In the genomic region with DNA sequence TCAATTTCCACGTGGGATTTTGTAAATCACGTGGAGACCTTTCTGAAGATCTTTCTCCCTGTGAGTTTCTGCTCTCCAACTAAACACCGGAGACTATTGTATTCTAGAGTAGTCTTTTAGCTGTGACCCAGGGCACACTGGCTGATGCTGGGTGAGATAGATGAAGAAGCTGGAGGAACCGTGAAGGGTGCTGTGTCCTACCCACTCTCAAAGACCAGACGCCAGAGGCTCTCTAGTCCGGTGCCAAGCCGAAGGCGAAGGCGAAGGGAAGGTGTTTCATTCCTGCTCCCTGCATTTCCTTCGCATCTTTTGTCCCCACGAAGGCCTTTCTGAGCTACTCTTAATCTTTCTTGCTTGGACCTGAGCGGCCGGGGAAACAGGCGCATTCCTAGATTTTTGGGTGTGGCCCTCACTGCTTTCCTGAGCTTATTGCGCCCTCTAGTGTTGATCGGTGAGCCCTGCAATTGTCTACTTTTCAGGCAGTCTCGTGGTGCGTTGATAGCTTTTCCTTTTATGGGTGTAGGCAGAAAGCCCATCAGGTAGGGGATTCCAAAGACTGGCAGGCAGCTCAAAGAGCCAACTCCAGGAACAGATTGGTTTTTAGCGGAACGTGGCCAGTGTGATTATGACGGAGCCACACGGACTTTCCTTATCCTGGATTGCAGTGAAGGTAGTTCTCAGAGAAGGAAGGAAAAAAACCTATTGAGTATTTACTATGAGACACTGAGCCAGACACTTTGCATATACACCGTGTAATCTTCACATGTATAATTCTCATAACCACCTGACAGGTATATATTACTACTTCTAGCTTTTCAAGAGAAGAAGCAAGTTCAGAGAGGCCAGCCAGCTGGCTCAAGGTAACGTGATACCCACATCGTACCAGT, we compare ENCODE assay signal across 7 mouse cellular contexts. TPM values are rescaled to one million over a fixed set of nuclear protein-coding genes. Genes with fewer than 3 reads are reported as not detected.
DNase-seq lines count a peak whose midpoint lies in the region; ATAC-seq and TF ChIP-seq lines count a peak whose summit lies in the region.

No protein-coding gene starts in this region.

- peak overlapping the region; percentile 36; the same call in 1 of the 2 replicates for H3K4me2 ChIP-seq in limb, embryonic 11.5 days (ENCODE audit: low read depth, severe bottlenecking)
- peak overlapping the region; percentile 57 for H3K4me2 ChIP-seq in midbrain, embryonic 13.5 days (replicated peaks)

- peak overlapping the region; percentile 39 for H3K9ac ChIP-seq in limb, embryonic 11.5 days (ENCODE audit: low read length)
- peak overlapping the region; percentile 34; the same call in 1 of the 2 replicates for H3K9ac ChIP-seq in midbrain, embryonic 13.5 days (replicated peaks)

- peak; percentile 91; the same call in 1 of the 2 replicates for TF ChIP-seq CTCF in small intestine, adult 2 months (IDR thresholded peaks at IDR 0.05; ENCODE audit: extremely low read depth, insufficient read length, insufficient replicate concordance, low read depth, low read length)

- no peaks in the 10 kb centered on the region for H3K27me3 ChIP-seq in limb, embryonic 11.5 days (ENCODE audit: control insufficient read depth, insufficient read depth, low read length)
- H3K27me3 ChIP-seq in midbrain, embryonic 13.5 days = peaks cover 19% of the 10 kb centered on the region; the same call in 1 of the 2 replicates
- no peaks in the 10 kb centered on the region for H3K27me3 ChIP-seq in small intestine, adult 2 months (ENCODE audit: control insufficient read depth, insufficient read depth, low read length)

- H3K4me1 ChIP-seq in limb, embryonic 11.5 days (ENCODE audit: control insufficient read depth, insufficient read depth, low read length) = peaks cover 11% of the 10 kb centered on the region
- H3K4me1 ChIP-seq in midbrain, embryonic 13.5 days (replicated peaks) = peaks cover 5% of the 10 kb centered on the region; the same call in 1 of the 2 replicates
- no peaks in the 10 kb centered on the region; the same call in 1 of the 2 replicates for H3K4me1 ChIP-seq in small intestine, adult 2 months (ENCODE audit: control insufficient read depth, insufficient read depth, insufficient read length, low read length)

- no peak overlapping the region for H3K27ac ChIP-seq in limb, embryonic 11.5 days (replicated peaks; ENCODE audit: low read depth, low read length)
- no peak overlapping the region for H3K27ac ChIP-seq in midbrain, embryonic 13.5 days
- H3K27ac ChIP-seq in small intestine, adult 2 months (ENCODE audit: insufficient read depth, low read depth, low read length) = no peak overlapping the region

- H3K4me3 ChIP-seq in limb, embryonic 11.5 days (ENCODE audit: low read depth, low read length) = no peak overlapping the region
- peak overlapping the region; percentile 31 for H3K4me3 ChIP-seq in midbrain, embryonic 13.5 days (replicated peaks)
- H3K4me3 ChIP-seq in small intestine, adult 2 months (ENCODE audit: low read depth, low read length) = peak overlapping the region; percentile 30

- 0 out of 2 replicates have a peak, but pooled peaks have one; percentile 40 for ATAC-seq in limb, embryonic 11.5 days (ENCODE audit: insufficient number of reproducible peaks, low FRiP score, low TSS enrichment, low read depth)
- peak; percentile 66 for ATAC-seq in midbrain, embryonic 13.5 days

- no peaks in the 10 kb centered on the region for H3K36me3 ChIP-seq in limb, embryonic 11.5 days (ENCODE audit: control insufficient read depth, insufficient read depth, low read length)
- H3K36me3 ChIP-seq in midbrain, embryonic 13.5 days = no peaks in the 10 kb centered on the region
- no peaks in the 10 kb centered on the region for H3K36me3 ChIP-seq in small intestine, adult 2 months (ENCODE audit: control insufficient read depth, insufficient read depth, low read length)

- 17% methylated on average over 25 of the region's 25 CpGs for WGBS in limb, embryonic 11.5 days
- WGBS in midbrain, embryonic 13.5 days = 18% methylated on average over 25 of the region's 25 CpGs
- 13% methylated on average over 25 of the region's 25 CpGs for WGBS in small intestine, adult 2 months

- TF ChIP-seq POLR2A in small intestine, adult 2 months (IDR thresholded peaks at IDR 0.05; ENCODE audit: low read depth, low read length) = no peak

- H3K9me3 ChIP-seq in limb, embryonic 11.5 days (ENCODE audit: control insufficient read depth, low read length) = no peaks in the 10 kb centered on the region
- H3K9me3 ChIP-seq in midbrain, embryonic 13.5 days = no peaks in the 10 kb centered on the region

- DNase-seq in adrenal gland, postnatal 10 days = peak; percentile 85
- peak; percentile 88 for DNase-seq in embryo, embryonic 9.5 days (ENCODE audit: extremely low spot score)
- peak; percentile 98 for DNase-seq in heart, adult 11 months
- DNase-seq in kidney, adult 11 months = peak; percentile 67
- peak; percentile 93 for DNase-seq in limb, embryonic 11.5 days (ENCODE audit: low spot score)

RNA-seq across cellular contexts. Expression of gene Cttnbp2nl, which starts 5.9 kb away (rescaled TPM):
- 10 to 100 TPM; 22.3 to 29.2 TPM for total RNA-seq in adrenal gland, postnatal 10 days (2021)
- 40.2 and 50.8 TPM in 2 replicates for polyA plus RNA-seq in limb, embryonic 11.5 days (2014; fragmentation: Nextera tagmentation; extraction: Ambion mirVana)
- polyA plus RNA-seq in midbrain, embryonic 13.5 days (2015; fragmentation: Nextera tagmentation; extraction: Ambion mirVana) = 63.6 and 66.7 TPM in 2 replicates
- 2.0 and 2.9 TPM in 2 replicates for polyA plus RNA-seq in small intestine, adult 2 months (2012; rRNA removed)

RNA-seq across cellular contexts. Expression of gene 4930564D02Rik, which starts 7.8 kb away (rescaled TPM):
- total RNA-seq in adrenal gland, postnatal 10 days (2021) = not detected
- not detected in 2 replicates for polyA plus RNA-seq in limb, embryonic 11.5 days (2014; fragmentation: Nextera tagmentation; extraction: Ambion mirVana)
- polyA plus RNA-seq in midbrain, embryonic 13.5 days (2015; fragmentation: Nextera tagmentation; extraction: Ambion mirVana) = not detected in 2 replicates
- polyA plus RNA-seq in small intestine, adult 2 months (2012; rRNA removed) = not detected in 2 replicates

Comparison
In these comparisons a context has a peak if more than half of its experiments do, and no peak if none do; other contexts are left out.
1. RNA of gene Cttnbp2nl, which starts 5.9 kb away (polyA plus RNA-seq): 63.6 to 66.7 TPM in midbrain, embryonic 13.5 days and 40.2 to 50.8 TPM in limb, embryonic 11.5 days; 2.0 to 2.9 TPM in small intestine, adult 2 months; every median in the first group is over 10 times any median in the second.
2. Peak in every context shown above with its lines, with median percentiles within 50 percentile points of each other: DNase-seq.